Mouse (Mus musculus): Measurements from ENCODE around the gene Tnfsf14. TPM values are rescaled to one million over a fixed set of nuclear protein-coding genes. Genes with fewer than 3 reads are reported as not detected.

Tnfsf14 gene
- polyA plus RNA-seq, 1 experiment from 2014 or later = not detected

DNA sequence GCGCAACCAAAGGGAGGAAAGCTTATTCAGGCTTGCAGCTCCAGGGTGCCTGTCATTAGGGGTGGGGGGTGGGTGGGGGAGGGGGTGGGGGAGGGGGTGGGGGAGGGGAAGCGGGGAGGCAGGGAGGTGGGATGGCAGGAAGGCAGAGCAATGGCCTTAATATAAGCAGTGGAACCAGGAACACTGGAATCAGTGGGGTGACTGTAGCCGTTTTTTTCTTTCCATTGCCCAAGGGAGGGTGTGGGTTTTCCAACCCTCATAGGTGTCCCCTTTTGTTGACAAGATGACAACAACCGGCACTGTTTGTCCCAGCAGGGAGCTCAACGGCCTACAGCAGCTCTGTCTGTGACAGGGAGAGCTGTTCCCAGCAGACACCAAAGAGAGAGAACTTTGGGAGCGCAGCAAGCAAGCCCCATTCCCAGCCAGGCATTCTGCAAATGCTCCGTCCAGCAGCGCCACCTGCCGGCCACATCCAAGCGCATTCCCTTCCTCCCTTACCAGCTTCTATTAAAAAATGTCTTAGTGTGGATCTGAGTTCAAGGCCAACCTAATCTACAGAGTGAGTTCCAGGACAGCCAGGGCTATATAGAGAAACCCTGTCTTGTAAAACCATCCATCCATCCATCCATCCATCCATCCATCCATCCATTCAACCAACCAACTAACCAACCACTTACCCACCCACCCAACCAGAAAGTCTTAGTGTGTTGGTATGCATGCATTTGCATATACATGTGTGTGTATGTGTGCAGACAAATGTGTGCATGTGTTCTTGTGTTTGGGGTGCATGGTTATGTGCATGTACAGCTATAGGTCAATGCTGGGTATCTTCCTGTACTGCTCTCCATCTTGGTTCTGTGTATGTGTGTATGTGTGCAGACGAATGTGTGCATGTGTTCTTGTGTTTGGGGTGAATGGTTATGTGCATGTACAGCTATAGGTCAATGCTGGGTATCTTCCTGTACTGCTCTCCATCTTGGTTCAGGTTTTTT is 26.9 kb downstream of the Tnfsf14 start:
- Histone ChIP-seq H3K27ac (ENCODE audit: low read depth) (no peak overlapping the region), H3K4me1 (replicated peaks; ENCODE audit: control insufficient read depth, insufficient read depth, low read length) (no peaks in the 10 kb centered on the region), H3K9ac (ENCODE audit: low read length) (no peak overlapping the region), H3K27me3 (replicated peaks; ENCODE audit: control insufficient read depth, insufficient read depth, low read length) (no peaks in the 10 kb centered on the region), H3K9me3 (ENCODE audit: control insufficient read depth, low read length) (peaks cover 6% of the 10 kb centered on the region), H3K4me3 (ENCODE audit: low read depth, low read length) (no peak overlapping the region), H3K4me2 (ENCODE audit: low read length) (0 out of 2 replicates have a peak overlapping the region, but pooled peaks have one; percentile 18), H3K36me3 (ENCODE audit: control insufficient read depth, insufficient read depth, low read length) (no peaks in the 10 kb centered on the region)
- DNase-seq (ENCODE audit: low spot score) = peak; percentile 96
- peak; percentile 73 for ATAC-seq (replicated peaks; ENCODE audit: low FRiP score, low TSS enrichment, low read depth)
- 14% methylated on average over 10 of the region's 11 CpGs for WGBS

DNA sequence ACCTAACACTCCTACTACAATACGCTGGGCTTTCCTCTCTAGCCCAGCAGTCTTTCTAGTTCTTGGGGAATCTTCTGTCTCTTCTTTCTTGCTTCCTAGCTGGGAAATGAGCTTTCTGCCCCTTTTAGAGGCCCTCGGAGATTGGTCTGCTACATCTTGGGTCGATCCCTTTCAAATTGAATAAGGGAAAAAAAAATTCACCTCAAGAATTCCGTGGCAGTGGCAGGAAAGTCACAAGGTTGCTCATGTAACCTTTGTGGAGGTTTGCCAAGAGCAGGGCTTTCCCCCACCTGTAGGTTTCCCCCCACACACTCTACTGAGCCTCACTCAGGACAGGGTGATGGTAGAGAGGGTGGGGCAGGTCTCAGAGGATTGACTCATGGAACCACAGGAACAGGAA is 40.2 kb downstream of the Tnfsf14 start:
- H3K4me2 ChIP-seq (ENCODE audit: low read length) = no peak overlapping the region
- ATAC-seq (replicated peaks; ENCODE audit: low FRiP score, low TSS enrichment, low read depth) (no peak), DNase-seq (ENCODE audit: low spot score) (no peak)
- no peaks in the 10 kb centered on the region for H3K9me3 ChIP-seq (ENCODE audit: control insufficient read depth, low read length)
- H3K4me1 ChIP-seq (replicated peaks; ENCODE audit: control insufficient read depth, insufficient read depth, low read length) = peaks cover 5% of the 10 kb centered on the region; the same call in 1 of the 2 replicates
- H3K27ac ChIP-seq (ENCODE audit: low read depth) = no peak overlapping the region
- WGBS = 81% methylated on average over 4 of the region's 4 CpGs
- H3K9ac ChIP-seq (ENCODE audit: low read length) = no peak overlapping the region
- H3K4me3 ChIP-seq (ENCODE audit: low read depth, low read length) = no peak overlapping the region
- H3K36me3 ChIP-seq (ENCODE audit: control insufficient read depth, insufficient read depth, low read length) = no peaks in the 10 kb centered on the region
- H3K27me3 ChIP-seq (replicated peaks; ENCODE audit: control insufficient read depth, insufficient read depth, low read length) = peaks cover 13% of the 10 kb centered on the region

DNA sequence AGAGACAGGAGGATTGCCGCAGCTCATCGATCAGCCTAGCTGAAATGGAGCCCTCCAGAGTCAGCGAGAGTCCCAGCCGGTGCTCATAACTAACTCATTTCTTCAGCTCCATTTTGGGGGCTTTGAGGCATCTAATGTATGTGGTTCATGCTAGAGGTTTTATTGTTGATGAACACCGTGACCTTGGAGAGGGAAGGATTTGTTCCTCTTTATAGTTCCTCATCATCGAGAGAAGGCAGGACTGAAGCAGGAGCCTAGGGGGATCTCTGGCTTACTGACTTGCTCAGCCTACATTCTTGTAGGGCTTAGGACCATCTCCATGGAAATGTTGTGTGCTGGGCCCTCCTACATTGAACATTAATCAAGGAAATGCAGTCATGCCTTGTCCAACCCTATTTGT is 41.0 kb downstream of the Tnfsf14 start:
- Histone ChIP-seq H3K4me3 (ENCODE audit: low read depth, low read length) (no peak overlapping the region), H3K36me3 (ENCODE audit: control insufficient read depth, insufficient read depth, low read length) (no peaks in the 10 kb centered on the region), H3K4me2 (ENCODE audit: low read length) (no peak overlapping the region), H3K27me3 (replicated peaks; ENCODE audit: control insufficient read depth, insufficient read depth, low read length) (peaks cover 21% of the 10 kb centered on the region), H3K4me1 (replicated peaks; ENCODE audit: control insufficient read depth, insufficient read depth, low read length) (peaks cover 5% of the 10 kb centered on the region; the same call in 1 of the 2 replicates), H3K9ac (ENCODE audit: low read length) (no peak overlapping the region), H3K9me3 (ENCODE audit: control insufficient read depth, low read length) (no peaks in the 10 kb centered on the region), H3K27ac (ENCODE audit: low read depth) (no peak overlapping the region)
- ATAC-seq (replicated peaks; ENCODE audit: low FRiP score, low TSS enrichment, low read depth) (no peak), DNase-seq (ENCODE audit: low spot score) (no peak)
- WGBS = 94% methylated on average over 6 of the region's 6 CpGs

DNA sequence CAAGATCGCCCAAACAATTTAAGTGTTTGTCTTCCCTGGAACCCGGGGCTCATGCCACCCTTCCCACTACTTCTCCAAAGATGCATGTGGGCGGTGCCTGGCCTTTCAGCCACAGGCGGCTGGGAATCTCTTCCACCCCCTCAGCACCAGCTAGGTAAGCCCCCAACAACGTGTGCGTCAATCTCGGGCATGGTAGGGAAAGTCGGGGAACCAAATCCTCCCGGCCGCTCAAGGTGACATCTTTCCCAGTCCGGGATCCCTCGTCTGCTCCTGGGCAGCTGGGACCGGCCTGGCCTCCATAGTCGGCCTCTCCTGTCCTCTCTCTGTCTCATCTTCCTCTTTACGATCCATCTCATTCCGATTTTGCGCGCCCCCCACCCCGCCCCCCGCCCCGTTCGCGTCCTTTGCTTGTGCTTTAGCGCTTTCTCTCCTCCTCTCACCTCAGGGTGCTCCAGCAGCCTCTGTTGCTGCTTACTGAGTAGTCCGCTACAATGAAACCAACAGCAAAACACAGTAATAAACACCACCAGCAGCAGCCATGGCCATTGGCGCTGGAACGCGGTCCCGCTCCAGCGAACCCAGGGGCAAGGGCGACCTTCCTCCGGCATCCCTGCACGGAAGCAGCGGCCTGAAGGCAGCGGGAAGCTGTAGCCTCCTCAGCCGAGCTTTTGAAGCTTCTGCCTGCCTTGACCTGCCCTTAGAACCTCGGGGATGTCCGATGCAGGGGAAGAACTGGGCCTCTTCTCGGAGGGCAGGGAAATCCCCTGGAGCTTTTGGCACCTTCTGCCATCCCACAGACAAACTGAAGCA is 44.8 kb downstream of the Tnfsf14 start, which contains the start of gene Cd70:
Gene Cd70, minus strand, starts transcription at position 784 of the 810 bp plus-strand sequence.
- Histone ChIP-seq H3K27ac (ENCODE audit: low read depth) (no peak within 1 kb of the TSS), H3K4me2 (ENCODE audit: low read length) (peak within 1 kb of the TSS; percentile 61), H3K9ac (ENCODE audit: low read length) (peak within 1 kb of the TSS; percentile 10; the same call in 1 of the 2 replicates), H3K4me1 (replicated peaks; ENCODE audit: control insufficient read depth, insufficient read depth, low read length) (peaks cover 5% of the 10 kb centered on the region; the same call in 1 of the 2 replicates), H3K9me3 (ENCODE audit: control insufficient read depth, low read length) (no peaks in the 10 kb centered on the region), H3K36me3 (ENCODE audit: control insufficient read depth, insufficient read depth, low read length) (no peaks in the 10 kb centered on the region), H3K4me3 (ENCODE audit: low read depth, low read length) (peak within 1 kb of the TSS; percentile 28), H3K27me3 (replicated peaks; ENCODE audit: control insufficient read depth, insufficient read depth, low read length) (peaks cover 29% of the 10 kb centered on the region)
- ATAC-seq (replicated peaks; ENCODE audit: low FRiP score, low TSS enrichment, low read depth) (no peak), DNase-seq (ENCODE audit: low spot score) (no peak)
- 4% methylated on average over 39 of the region's 39 CpGs for whole genome bisulfite sequencing

DNA sequence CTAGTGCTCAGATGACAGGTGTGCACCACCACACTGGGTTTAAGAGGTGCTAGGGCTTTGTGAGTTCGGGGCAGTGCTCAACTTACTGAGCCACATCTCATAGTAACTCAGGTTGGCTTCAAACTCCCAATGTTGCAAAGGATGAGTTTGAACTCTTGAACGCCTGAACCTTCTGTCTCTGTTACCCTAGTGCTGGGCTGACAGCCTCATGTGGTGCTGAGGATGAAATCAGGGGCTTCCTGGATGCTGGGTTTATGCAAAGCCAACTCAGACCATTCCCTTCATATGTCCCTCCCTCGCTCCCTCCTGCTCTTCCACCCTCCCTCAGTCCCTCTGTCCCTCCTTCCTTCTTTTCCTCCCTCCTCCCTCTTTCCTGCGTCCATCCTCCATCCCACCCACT is 45.6 kb downstream of the Tnfsf14 start:
- peaks cover 5% of the 10 kb centered on the region; the same call in 1 of the 2 replicates for H3K4me1 ChIP-seq (replicated peaks; ENCODE audit: control insufficient read depth, insufficient read depth, low read length)
- H3K36me3 ChIP-seq (ENCODE audit: control insufficient read depth, insufficient read depth, low read length) = no peaks in the 10 kb centered on the region
- H3K9ac ChIP-seq (ENCODE audit: low read length) = no peak overlapping the region
- ATAC-seq (replicated peaks; ENCODE audit: low FRiP score, low TSS enrichment, low read depth) (no peak), DNase-seq (ENCODE audit: low spot score) (no peak)
- H3K4me3 ChIP-seq (ENCODE audit: low read depth, low read length) = no peak overlapping the region
- WGBS = 70% methylated on average over 4 of the region's 4 CpGs
- no peaks in the 10 kb centered on the region for H3K9me3 ChIP-seq (ENCODE audit: control insufficient read depth, low read length)
- no peak overlapping the region for H3K27ac ChIP-seq (ENCODE audit: low read depth)
- H3K27me3 ChIP-seq (replicated peaks; ENCODE audit: control insufficient read depth, insufficient read depth, low read length) = peaks cover 29% of the 10 kb centered on the region
- no peak overlapping the region for H3K4me2 ChIP-seq (ENCODE audit: low read length)

DNA sequence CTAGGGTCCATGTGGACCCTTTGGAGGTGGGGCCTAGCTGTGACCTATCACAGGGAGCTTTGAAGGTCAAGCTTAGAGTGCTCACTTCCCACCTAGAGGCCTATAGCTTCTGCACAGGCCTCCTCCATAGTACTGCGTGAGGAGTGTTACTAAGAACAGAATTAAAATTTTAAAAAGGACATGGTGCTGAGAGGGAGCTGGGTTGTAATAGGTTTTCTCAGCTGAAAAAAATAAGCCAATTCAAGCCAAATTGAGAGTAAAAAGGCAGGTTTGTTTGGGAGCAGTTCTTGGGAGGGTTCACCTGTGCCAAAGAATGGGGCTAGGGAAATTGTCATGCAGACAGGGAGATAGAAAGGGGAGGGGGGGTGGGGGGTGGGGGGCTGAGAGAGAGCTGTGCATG is 48.9 kb downstream of the Tnfsf14 start:
- no peaks in the 10 kb centered on the region for H3K36me3 ChIP-seq (ENCODE audit: control insufficient read depth, insufficient read depth, low read length)
- H3K9ac ChIP-seq (ENCODE audit: low read length) = no peak overlapping the region
- no peak overlapping the region for H3K27ac ChIP-seq (ENCODE audit: low read depth)
- no peak for ATAC-seq (replicated peaks; ENCODE audit: low FRiP score, low TSS enrichment, low read depth)
- no peak overlapping the region for H3K4me2 ChIP-seq (ENCODE audit: low read length)
- peaks cover 5% of the 10 kb centered on the region; the same call in 1 of the 2 replicates for H3K4me1 ChIP-seq (replicated peaks; ENCODE audit: control insufficient read depth, insufficient read depth, low read length)
- no peaks in the 10 kb centered on the region for H3K9me3 ChIP-seq (ENCODE audit: control insufficient read depth, low read length)
- H3K27me3 ChIP-seq (replicated peaks; ENCODE audit: control insufficient read depth, insufficient read depth, low read length) = peaks cover 29% of the 10 kb centered on the region
- 66% methylated on average over 1 of the region's 1 CpGs for WGBS
- H3K4me3 ChIP-seq (ENCODE audit: low read depth, low read length) = no peak overlapping the region
- no peak for DNase-seq (ENCODE audit: low spot score)

DNA sequence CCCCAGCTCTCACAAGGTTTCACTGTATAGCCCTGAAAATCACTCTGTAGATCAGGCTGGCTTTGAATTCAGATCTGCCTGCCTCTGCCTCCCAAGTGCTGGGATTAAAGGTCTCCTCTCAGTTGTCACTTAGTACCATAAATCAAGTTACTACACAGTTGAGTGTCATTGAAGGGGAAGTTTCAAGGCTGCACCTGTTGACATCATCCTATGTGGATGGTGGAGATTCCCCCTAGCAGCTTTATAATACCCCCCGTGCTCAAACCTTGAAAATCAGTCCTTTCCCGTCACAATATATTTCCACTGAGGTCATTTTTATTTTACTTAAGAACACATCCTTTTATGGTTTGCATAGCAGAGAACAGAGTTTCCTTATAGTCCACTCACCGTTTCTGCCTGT is 50.3 kb downstream of the Tnfsf14 start:
- Histone ChIP-seq H3K4me2 (ENCODE audit: low read length) (no peak overlapping the region), H3K4me1 (replicated peaks; ENCODE audit: control insufficient read depth, insufficient read depth, low read length) (no peaks in the 10 kb centered on the region), H3K36me3 (ENCODE audit: control insufficient read depth, insufficient read depth, low read length) (no peaks in the 10 kb centered on the region), H3K9me3 (ENCODE audit: control insufficient read depth, low read length) (no peaks in the 10 kb centered on the region), H3K27ac (ENCODE audit: low read depth) (no peak overlapping the region), H3K4me3 (ENCODE audit: low read depth, low read length) (no peak overlapping the region), H3K27me3 (replicated peaks; ENCODE audit: control insufficient read depth, insufficient read depth, low read length) (peaks cover 15% of the 10 kb centered on the region), H3K9ac (ENCODE audit: low read length) (no peak overlapping the region)
- WGBS = 69% methylated on average over 3 of the region's 3 CpGs
- no peak for DNase-seq (ENCODE audit: low spot score)
- ATAC-seq (replicated peaks; ENCODE audit: low FRiP score, low TSS enrichment, low read depth) = no peak

DNA sequence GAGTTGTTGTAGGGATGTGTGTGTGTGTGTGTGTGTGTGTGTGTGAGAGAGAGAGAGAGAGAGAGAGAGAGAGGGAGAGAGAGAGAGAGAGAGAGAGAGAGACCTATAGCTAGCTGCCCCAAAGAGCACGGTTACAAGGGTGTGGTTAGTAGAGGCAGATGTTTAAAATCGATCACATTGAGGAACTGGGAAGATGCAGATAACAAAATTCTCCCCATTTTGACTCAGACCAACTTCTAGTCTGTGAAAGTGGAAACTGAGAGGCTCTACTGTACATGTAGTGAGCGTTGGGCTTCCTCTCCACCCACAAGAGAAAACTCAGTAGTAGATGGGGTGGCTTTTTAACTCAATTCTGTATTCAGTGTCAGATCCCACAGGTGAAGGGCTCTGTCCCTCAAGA is 54.3 kb downstream of the Tnfsf14 start:
- H3K4me3 ChIP-seq (ENCODE audit: low read depth, low read length) = no peak overlapping the region
- H3K27ac ChIP-seq (ENCODE audit: low read depth) = no peak overlapping the region
- no peak overlapping the region for H3K9ac ChIP-seq (ENCODE audit: low read length)
- H3K4me1 ChIP-seq (replicated peaks; ENCODE audit: control insufficient read depth, insufficient read depth, low read length) = no peaks in the 10 kb centered on the region
- no peaks in the 10 kb centered on the region for H3K36me3 ChIP-seq (ENCODE audit: control insufficient read depth, insufficient read depth, low read length)
- DNase-seq (ENCODE audit: low spot score) = no peak
- WGBS = 89% methylated on average over 3 of the region's 3 CpGs
- no peaks in the 10 kb centered on the region for H3K9me3 ChIP-seq (ENCODE audit: control insufficient read depth, low read length)
- ATAC-seq (replicated peaks; ENCODE audit: low FRiP score, low TSS enrichment, low read depth) = no peak
- H3K27me3 ChIP-seq (replicated peaks; ENCODE audit: control insufficient read depth, insufficient read depth, low read length) = no peaks in the 10 kb centered on the region
- H3K4me2 ChIP-seq (ENCODE audit: low read length) = no peak overlapping the region
